Mouse (Mus musculus) right cerebral cortex, postnatal 25 days (tissue): ENCODE results near the gene Adam10.

Experiments used
- DNase-seq: peaks from one replicate; pipeline ENCODE4 v3.0.0; 2022

Gene Adam10

DNA sequence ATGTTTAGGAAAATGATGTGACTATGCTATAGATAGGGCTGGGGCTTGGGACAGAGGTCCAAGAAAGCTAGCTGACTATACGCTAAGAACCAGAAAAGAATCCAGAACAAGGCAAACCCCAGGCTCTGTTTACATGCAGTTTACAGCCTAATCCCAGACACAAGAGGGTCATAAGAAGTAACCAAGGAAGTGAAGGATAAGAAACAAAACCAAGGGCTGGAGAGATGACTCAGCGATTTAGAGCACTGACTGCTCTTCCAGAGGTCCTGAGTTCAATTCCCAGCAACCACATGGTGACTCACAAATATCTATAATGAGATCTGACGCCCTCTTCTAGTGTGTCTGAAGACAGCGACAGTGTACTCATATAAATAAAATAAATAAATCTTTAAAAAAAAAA is 3.7 kb upstream of the Adam10 start:
- no peak for DNase-seq

DNA sequence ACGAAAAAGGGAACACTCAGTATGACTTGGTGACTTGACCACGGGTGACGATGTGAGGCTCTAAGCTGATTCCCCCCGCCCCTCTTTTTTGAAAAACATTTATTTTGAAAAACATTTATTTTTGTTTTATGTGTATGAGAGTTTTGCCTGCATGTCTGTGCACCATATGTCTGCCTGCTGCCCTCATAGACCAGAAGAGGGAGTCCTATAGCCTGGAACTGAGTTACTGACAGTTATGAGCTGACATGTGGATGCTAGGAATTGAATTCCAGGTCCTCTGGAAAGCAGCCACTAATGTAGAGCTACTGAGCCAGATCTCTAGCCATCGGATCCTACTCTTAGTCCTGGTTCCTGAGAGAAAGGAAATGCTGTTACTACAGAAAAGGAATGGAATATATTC is 2.8 kb upstream of the Adam10 start:
- no peak for DNase-seq

DNA sequence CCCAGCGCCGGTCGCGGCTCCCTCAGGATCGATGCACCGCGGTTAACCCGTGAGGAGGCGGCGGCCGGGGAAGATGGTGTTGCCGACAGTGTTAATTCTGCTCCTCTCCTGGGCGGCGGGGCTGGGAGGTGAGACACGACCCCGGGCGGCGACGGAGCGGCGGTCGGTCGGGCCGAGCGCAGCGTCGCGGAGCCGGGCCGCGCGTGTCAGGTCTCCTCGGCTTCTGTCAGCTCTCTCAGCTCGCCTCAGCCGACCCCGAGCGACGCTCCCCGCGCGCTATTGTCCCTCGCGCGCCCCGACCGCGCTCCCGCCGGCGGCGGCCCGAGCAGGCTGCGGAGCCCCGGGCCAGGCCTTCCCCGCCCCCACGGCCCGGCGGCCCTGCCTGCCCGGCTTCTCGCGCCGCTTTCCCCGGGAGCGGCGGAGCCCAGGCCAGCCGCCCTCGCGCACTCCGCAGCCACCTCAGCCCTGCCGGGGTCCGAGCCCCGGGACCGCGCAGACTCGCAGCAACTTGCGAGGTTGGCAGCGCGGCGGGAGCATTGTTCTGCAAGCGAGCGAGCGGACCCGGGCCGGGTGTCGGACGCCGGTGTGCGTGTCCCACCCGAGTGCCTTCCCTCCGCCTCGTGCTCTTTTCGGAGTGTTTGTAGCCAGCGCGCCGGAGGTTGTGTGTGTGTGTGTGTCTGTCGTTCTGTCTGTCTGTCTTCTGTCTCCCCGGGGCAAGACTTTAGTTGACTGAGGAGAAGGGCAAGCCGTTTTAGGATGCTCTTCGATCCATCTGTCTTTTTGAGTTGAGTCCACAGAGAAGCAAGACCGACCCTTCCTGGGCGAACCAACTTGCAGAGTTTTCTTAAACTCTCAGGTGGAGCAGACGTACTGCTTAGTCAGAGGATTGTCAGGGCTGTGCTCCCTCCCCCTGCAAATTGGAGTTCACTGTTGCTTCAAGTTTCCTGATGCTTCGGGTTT is 615 bp downstream of the Adam10 start:
- no peak for DNase-seq

DNA sequence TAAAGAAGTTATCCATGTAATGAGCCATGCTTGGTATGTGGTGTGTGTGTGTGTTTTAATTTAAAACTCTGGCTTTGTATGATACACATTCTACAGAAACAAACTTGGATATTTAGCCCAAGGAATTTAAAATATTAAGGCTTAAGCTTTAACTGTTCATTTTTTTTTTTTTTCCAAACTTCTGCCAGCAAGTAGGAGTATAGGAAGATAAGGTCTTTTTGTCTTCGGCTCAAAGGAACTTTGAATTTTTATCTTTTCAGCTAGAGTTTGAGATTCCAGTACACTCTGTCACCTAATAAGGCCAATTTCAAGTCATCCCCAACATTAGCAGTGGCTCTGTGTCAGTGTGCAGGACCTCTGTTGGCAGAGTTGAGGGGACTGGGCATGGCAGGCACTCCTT is 3.4 kb downstream of the Adam10 start:
- DNase-seq, result no peak

DNA sequence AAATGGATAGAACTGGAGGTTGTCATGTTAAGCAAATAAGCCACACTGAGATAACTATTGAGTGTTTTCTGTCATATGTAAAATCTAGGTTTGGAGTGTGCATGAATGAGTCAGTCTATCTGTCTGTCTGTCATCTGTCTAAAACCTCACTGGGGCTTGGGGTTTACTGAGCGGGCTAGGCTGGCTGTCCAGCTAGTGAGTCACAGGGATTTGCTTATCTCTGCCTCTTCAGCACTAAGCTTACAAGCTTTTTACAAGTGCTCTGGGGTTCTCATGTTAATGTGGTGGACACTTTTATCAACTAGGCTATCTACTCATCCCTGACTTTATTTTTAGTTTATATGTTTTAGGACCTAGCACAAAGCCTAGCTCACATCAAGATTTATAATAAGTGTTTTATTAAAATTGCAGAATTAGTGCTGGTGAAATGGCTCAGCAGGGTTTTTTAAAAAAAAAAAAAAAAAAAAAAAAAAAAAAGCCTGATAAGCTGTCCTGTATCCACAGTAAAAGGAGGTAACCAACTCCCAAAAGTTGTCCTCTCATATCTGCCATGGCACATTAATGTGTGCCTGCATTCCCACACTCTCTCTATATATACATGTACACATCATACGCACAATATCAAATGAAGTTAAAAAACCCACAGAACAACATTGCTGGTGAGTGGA is 9.6 kb downstream of the Adam10 start:
- no peak for DNase-seq

DNA sequence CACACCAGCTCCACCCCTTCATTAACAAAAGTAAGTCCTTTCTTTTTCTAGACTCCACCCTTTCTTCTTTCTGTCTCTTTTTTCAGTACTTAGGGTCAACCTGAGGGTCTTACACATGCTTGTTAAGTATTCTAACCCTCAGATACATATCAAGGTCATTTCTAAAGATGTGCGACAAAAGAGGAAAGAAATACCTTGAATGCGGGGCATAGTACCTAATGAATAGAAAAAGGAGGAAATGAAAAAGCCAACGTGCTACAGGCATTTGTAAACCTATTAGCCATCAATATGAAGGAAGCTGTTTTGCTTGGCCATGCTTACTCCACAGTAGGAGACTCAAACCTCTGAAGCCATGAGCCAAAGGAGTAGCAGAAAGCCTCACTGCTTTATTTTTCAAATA is 11.1 kb downstream of the Adam10 start:
- DNase-seq, result no peak

DNA sequence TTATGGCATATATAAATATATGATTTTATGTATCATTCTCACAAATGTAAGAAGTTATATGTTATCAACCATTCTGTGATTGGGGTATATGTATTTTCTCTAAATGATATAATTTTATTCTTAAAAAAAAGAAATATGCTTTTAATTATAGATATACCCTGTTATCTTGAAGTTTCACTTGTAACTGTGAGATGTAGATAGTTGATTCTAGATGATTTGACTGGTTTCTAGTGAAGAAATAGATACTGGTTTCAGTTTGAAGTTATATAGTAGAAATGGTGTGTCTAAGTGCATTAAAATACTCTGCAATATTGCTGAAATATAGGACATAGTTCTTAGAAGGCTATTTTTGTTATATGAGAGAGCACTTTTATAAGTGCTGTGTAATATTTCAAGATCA is 11.8 kb downstream of the Adam10 start:
- DNase-seq, result no peak

DNA sequence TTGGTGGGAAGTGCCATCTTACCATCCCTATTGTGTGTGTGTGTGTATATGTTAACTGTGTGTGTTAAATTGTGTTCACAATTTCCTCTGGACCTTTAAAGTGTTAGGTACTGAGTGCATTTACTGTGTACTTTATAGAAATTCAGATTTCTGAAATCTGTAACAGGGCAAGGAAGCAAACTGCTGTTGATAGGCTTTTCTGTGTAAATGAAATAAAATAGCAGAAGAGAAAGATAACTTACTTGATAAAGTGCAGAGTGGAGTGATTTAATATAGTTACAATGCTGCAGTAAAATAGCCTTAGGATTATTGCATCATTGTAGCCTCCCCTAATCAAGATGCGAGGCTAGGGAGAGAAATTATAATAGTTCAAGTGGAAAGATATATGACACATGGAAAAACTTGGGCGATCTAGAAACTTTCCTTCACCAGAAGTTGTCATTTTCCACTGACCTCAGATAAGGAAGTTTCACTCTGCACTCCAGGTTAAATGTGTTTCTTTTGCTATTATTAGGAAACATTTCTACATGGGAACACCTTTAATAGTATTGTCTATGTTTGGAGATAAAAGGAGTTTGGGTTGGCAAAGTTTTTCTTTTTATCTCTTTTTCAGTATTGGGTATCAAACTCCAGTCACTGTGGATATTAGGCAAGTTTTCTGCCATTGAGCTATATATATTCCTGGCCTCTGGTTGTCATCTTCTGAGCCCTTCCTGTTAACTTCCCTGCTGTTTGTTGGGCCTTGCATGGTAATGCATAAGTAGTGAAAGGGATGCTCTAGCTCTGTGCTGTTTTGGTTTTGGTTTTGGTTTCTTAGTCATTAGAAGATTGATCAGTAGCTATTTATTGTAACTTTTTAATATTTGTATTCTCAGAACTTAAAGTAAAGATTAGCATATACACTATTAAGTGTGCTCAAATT is 13.2 kb downstream of the Adam10 start:
- DNase-seq, result no peak

DNA sequence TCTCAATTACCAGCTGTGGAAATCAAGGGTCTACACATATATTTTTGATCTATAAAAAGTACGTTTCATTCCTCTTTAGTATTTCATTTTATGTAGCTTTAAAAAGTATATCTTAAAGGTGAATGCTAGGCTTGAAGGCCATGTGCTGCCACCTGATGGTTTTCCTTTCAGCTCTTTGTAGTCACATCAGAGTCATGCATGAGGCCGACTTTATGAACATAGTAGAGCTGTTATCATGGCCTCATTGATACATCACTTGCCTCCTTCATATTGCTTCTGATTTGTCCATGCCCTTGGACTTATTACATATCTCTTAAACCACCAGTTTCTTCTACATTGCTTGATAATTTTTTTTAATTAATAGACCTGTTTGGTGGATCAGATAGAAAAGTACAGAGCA is 16.9 kb downstream of the Adam10 start:
- no peak for DNase-seq

DNA sequence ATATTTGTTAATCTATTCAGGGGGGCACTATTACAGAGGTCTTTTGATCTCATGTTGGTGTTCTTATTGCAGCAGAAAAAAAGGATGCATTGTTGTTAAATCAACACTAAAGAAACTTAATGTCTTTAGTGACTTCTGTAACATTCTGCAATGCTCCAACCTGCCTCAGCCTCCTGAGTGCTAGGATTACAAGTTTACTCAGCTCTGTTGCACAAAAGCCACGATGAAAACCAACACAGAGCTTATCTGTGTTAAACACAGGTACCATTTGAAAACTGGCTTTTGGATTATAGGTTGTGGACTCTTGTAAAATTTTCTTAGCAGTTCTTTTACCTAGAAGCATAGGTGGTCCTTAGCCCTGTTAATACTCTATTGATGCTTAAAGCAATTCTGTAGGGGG is 19.3 kb downstream of the Adam10 start:
- no peak for DNase-seq

DNA sequence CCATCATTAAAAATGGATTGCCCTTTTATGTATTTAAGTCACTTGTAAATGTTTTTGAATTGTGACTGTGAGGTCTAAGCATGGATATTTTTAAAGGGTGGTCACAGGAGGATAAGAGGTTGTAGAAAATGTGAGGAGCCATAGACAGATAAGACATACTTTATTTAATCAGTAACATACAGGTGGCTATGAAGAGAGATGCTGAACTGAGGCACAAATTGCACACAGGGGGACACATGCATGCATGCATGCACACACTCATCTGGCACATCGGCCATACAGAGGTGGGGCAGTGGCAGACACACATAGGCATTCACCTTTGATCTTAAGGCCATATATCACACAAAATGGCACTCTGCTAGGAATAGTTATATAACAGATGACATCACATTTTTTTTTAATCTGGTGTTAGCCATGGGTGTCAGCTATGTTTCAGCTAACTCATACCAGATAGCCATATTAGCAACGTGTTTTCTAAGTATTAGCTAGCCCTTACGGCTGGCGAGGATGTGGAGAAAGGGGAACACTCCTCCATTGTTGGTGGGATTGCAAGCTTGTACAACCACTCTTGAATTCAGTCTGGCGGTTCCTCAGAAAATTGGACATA is 24.9 kb downstream of the Adam10 start:
- DNase-seq, result no peak

DNA sequence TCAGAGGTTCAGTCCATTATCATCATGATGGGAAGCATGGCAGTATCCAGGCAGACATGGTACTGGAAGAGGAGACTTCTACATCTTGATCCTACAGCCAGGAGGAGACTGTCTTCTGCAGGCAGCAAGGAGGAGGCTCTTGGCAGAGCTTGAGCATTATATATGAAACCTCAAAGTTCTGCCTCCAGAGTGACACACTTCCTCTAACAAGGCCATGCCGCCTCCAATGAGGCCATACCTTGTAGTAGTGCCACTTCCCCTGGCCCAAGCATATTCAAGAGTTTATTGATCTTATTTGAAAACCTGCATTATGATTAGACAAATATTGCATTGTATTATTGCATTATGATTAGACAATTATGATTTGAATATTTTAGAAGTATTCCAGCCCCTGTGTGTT is 27.6 kb downstream of the Adam10 start:
- no peak for DNase-seq

DNA sequence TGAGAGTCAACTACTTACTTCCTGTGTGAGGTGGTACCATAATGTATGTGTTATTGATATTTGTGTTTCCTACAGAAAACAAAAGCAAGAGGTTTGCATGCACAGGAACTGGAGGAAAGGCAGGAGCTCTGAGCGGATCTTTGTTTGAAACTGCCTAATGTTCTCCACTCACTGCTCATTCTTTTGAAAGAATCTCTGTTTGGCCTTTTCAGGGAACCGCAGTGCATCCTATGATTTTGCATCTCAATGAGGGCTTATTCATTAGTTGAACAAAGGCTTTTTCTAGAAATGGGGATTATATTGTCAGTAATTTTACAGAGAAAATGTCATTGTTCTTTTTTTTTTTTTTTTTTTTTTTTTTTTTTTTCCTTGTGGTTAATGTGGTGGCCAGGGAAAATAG is 50.7 kb downstream of the Adam10 start:
- no peak for DNase-seq

DNA sequence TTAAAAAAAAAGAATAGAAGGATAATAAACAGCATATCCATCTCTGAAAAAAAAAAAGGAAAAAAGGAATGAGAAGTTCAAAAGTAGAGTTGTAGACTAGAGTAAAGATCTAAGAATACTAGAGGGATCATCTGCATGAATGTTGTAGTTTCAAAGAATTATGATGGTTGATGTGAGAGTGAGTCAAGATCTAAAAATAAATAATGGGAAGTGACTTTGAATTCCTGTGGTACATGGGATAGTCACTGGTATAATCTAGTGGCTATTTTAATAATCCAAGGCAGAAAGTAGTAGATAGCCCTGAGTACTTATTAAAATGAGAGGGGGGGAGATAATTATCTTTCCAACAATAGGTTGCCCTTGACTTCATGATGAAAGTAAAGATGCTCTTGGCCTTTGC is 52.3 kb downstream of the Adam10 start:
- no peak for DNase-seq

DNA sequence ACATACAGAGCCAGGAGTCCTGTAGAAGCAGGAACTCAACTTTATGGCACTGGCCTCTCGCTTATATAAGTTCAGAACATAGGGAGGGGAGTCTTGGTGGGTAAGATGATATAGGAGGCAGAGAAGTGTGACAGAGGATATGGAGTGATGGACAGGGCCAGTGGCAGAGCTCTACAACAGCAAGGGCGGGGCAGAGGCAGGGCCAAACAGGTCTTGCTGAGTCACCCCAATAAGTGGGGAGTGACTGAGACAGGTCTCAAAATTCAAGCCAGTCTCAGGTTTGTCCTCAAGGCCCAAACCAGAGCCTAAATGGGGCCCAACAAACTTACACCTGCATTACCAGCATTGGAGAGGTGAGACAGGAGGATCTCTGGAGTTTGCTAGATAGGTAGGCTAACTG is 54.4 kb downstream of the Adam10 start:
- DNase-seq, result no peak

DNA sequence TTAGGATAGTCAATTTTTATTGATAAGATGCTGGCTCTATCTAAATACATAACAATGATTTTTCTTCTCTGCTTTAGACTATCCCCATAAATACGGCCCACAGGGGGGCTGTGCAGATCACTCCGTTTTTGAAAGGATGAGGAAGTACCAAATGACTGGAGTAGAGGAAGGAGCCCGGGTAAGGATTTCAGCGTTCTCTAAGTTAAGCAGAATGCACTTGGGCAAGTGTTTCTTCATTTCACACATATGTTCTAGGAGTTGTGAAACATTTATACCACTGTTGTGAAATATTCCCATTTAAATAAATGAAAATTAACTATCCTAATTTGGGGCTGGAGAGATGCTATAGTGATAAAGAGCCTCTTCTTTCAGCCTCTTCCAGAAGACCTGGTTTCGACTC is 61.2 kb downstream of the Adam10 start:
- DNase-seq, result no peak

DNA sequence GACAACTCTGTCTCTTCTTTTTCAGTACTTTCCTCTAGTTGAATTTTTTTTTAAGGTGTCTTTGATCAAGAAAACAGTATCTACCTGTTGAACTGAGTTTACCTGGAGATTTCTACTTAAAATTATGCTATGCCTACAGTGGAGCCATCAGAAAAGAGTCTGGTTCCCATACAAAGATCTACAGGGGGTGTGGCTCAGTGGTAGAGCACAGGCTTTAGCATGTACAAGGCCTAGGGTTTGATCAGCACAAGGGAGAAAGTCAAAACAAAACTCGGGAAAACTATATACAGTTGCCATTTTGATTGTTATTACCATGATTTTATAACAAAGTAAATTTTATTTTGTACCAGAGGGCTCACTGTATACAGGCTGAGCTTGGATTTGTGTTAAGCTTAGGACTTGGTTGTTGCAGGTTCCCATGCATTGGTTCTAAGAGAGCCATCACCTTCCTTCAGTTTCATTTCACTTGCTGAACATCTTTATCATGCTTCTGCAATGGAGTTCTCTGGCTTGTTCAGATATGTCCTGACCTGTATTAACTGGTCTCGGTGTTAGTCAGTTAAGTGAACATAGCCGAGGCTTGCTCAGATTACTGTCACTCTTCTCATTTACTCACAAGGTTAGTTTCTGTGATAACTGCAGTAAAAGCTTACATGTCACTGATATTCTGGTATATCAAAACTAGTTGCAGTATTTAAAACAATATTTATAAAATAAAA is 72.9 kb downstream of the Adam10 start:
- no peak for DNase-seq

DNA sequence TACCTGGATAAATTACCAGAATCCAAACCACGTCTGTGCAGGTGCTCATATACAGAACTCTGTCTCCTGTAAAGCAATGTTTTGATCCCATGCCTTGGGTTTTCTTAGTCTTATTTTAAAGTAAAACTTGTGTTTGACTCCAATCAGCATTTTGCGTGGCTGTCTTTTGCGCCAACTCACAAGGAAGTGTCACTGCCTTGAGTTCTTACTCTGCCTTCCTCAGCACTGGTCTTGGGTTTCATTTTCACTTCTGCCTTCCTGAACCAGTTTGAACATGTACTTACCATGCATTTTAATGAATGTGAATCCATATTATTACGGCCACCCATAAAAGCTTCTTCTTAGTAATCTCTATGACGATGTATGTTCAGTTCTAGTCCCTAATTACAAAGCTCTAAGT is 82.2 kb downstream of the Adam10 start:
- no peak for DNase-seq

DNA sequence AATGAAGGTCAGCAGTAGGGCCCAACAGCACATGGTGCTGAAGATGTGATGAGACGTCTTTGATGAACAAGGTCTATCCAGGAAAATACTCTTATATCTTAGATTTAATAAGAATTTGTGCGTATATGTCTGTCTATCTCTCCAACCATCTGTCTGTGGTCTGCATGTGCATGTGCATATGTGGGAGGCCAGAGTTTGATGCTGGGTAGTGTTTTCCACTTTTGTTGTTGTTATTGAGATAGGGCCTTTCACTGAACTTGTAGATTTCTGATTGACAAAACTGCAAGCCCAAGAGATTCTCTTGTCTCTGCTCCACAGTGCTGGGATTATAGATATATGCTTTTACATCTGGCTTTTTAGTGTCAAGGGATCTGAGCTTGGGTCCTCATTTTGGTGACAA is 96.7 kb downstream of the Adam10 start:
- DNase-seq, result no peak

DNA sequence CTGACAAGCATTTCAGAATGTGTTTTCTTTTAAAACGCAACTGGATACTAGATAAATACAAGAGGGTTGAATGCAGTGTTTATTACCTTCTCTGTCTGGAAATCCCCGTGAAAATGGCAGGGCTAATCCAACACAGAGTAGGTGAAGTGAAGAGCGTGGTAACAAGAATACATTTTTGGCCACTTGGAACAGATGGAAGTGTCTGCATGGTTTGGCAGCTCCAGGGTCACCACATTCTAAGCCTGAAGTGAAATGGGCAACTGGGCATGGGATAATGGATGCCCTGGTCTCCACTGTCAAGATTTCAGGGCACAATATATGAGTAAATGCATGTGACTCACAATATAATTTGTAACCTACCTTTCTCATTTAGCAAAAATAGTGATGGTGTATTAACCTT is 103.4 kb downstream of the Adam10 start:
- no peak for DNase-seq

DNA sequence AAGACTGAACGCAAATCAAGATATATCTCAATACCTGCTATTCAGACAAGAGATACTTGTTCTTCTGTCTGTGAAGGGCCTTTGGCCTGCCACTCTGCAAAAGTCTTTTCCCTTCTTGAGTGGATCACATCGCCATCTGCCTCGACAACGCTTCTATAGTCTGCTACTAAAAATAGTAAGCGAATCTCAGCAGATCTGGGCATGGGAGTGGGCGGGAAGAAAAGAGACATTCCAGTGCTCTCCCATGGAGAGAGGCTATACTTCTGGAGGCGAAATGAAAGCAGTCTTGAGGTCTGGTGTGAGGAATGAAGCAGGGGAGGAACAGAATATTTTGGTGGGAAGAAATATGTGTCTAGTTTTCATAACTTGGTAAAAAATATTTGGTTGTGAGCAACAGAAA is 109.9 kb downstream of the Adam10 start:
- no peak for DNase-seq

DNA sequence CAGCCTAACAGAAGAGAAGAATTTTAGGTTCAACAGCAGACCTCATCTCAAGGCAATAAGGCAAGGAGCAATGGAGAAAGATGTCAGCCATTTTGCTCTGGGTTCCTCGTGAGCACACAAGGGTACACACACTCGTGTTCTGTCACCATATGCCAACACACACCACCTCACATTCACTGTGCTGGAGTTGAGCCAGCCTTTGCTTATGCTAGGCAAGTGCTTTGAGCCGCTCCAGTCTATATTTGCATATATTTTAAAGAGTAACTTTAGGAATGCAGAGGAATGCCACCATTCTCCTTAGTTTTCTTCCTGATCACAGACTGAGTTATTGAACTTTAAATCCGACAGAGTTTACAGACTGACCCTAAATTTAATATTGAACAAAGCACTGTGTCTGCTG is 111.8 kb downstream of the Adam10 start:
- DNase-seq, result no peak
